Mouse (Mus musculus): ENCODE measurements around the gene Zfp36.

GRCm38 (mm10) chr7:28360291-28360690 lies 19.8 kb downstream of the Zfp36 start:
- no peak for TF ChIP-seq GATA1 (IDR thresholded peaks at IDR 0.05; ENCODE audit: borderline replicate concordance, low read length)
- no peak for TF ChIP-seq FLI1 (IDR thresholded peaks at IDR 0.05; ENCODE audit: low read length)
